Mouse (Mus musculus) urinary bladder, postnatal 36 days (tissue): ENCODE measurements at regions not wholly inside any gene's neighbourhood (a gene's known extent, or its start where the extent isn't known, plus 50 kb on each side); places are given as distances from the start of the nearest gene placed in this dataset.
A peak's percentile ranks its signal among the peaks of the same experiment; 100 is the strongest.

Source experiments
- DNase-seq, 2 experiments: peaks; one replicate each; pipeline ENCODE4 v3.0.0; 2022; ENCODE audit warnings: low spot score in 2 of 2, mixed read lengths in 1 of 2

- no peak for DNase-seq
These were observed 565.8 kb upstream of the Adam5 start for GRCm38 (mm10) chr8:25389947-25390346.

GRCm38 (mm10) chr8:25389371-25389855, 565.2 kb upstream of the Adam5 start:
- DNase-seq = peak in 1 of 2 experiments; percentile 16

GRCm38 (mm10) chr8:25388811-25389210, 564.6 kb upstream of the Adam5 start:
- no peak for DNase-seq

GRCm38 (mm10) chr8:25385186-25385585, 561.0 kb upstream of the Adam5 start:
- DNase-seq = no peak

GRCm38 (mm10) chr8:25384591-25384990, 560.4 kb upstream of the Adam5 start:
- no peak for DNase-seq

- DNase-seq = peak in 1 of 2 experiments; percentile 26
These were observed 549.1 kb upstream of the Adam5 start for GRCm38 (mm10) chr8:25373276-25373675.

GRCm38 (mm10) chr8:25370947-25371346, 546.8 kb upstream of the Adam5 start:
- DNase-seq = no peak

GRCm38 (mm10) chr8:25369331-25369730, 545.2 kb upstream of the Adam5 start:
- DNase-seq = no peak

- peak in 1 of 2 experiments; percentile 53 for DNase-seq
These were observed 544.5 kb upstream of the Adam5 start for GRCm38 (mm10) chr8:25368561-25369091.

- DNase-seq = no peak
These were observed 543.8 kb upstream of the Adam5 start for GRCm38 (mm10) chr8:25367806-25368549.

GRCm38 (mm10) chr8:25366181-25366580, 542.0 kb upstream of the Adam5 start:
- no peak for DNase-seq

- DNase-seq = no peak
These were observed 538.5 kb upstream of the Adam5 start for GRCm38 (mm10) chr8:25362656-25363055.

- no peak for DNase-seq
These were observed 538.0 kb upstream of the Adam5 start for GRCm38 (mm10) chr8:25362146-25362545.

- no peak for DNase-seq
These were observed 537.3 kb upstream of the Adam5 start for GRCm38 (mm10) chr8:25361420-25361819.

- DNase-seq = no peak
These were observed 534.5 kb upstream of the Adam5 start for GRCm38 (mm10) chr8:25358539-25359165.

- no peak for DNase-seq
These were observed 529.9 kb upstream of the Adam5 start for GRCm38 (mm10) chr8:25353822-25354770.

- DNase-seq = no peak
These were observed 529.2 kb upstream of the Adam5 start for GRCm38 (mm10) chr8:25353405-25353804.

- DNase-seq = no peak
These were observed 524.0 kb upstream of the Adam5 start for GRCm38 (mm10) chr8:25348003-25348683.

- peak; percentile 40 to 53 for DNase-seq
These were observed 519.0 kb upstream of the Adam5 start for GRCm38 (mm10) chr8:25343160-25343602.

- DNase-seq = no peak
These were observed 518.3 kb upstream of the Adam5 start for GRCm38 (mm10) chr8:25342501-25342900.

- DNase-seq = no peak
These were observed 517.1 kb upstream of the Adam5 start for GRCm38 (mm10) chr8:25341225-25341624.
